Mouse (Mus musculus) frontal cortex, adult 2 months (tissue): Measurements from ENCODE around the gene Gm45213. TPM values are rescaled to one million over a fixed set of nuclear protein-coding genes. Genes with fewer than 3 reads are reported as not detected.

ENCODE experiments used
- DNase-seq, 2 experiments: peaks; one replicate each; pipeline ENCODE4 v3.0.0; 2022; ENCODE audit warnings: low spot score in 1 of 2; ENCODE audit errors: extremely low spot score in 1 of 2
- polyA plus RNA-seq: library from polyadenylated mRNA; depleted of rRNA; stranded (reverse); fragments of >200 nt; gene quantifications from 2 replicates; pipeline ENCODE4 v1.2.3, GENCODE M21; 2012

Gene Gm45213
- polyA plus RNA-seq, 1 experiment, result not detected

DNA sequence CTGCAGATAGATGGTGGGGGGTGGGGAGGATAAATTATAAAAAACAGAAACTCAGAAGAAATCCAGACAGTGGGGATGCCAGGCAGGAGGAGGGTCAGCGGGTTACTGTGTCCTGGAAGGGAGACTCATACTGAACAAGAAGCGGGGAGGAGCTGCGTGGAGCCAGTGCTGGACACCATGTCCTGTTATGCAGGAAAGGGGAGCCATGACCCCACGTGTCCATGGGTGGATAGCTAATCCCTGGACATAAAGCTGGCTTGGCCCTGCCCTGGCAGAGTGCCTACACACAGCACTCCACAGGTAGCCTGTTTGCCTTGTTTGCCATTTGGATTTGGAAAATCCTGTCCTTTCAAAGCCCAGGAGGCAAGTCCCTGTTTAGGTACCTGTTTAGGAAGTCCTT is 4.6 kb downstream of the Gm45213 start:
- no peak for DNase-seq

DNA sequence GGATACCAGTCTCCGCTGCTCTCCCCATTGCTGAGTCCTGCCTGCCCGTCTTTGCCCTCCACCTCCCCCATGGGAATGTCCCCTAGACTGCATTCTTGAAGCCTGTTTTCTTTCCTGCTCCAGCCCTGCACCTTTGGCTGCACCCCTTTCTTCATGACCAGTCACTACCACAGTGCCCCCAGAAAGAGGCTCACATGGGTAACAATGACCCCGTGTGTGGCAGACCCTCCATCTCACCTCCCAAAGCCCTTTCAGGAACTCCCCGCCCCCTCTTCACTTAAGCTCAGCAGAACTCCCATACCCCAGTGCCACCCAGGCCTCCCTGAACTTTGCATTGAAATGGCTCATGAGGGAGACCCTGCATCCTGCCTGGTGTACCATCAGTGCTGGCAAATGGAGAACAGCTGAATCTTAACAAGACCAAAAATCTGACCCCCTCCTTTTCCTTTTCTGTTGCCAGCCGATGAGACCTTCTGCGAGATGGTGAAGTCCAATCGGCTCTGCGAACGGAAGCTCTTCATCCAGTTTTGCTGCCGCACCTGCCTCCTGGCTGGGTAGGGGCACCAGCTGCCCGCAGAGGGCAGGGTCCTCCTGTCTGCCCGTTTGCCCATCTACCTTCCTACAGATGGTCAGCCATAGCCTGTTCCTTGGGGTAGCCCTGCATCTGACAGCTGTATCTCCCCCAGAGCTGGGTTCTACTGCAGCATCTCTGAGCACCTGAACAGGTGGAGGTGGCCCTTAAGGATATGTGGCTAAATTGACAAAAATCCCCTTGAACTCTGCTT is 5.2 kb downstream of the Gm45213 start:
- DNase-seq, result no peak

DNA sequence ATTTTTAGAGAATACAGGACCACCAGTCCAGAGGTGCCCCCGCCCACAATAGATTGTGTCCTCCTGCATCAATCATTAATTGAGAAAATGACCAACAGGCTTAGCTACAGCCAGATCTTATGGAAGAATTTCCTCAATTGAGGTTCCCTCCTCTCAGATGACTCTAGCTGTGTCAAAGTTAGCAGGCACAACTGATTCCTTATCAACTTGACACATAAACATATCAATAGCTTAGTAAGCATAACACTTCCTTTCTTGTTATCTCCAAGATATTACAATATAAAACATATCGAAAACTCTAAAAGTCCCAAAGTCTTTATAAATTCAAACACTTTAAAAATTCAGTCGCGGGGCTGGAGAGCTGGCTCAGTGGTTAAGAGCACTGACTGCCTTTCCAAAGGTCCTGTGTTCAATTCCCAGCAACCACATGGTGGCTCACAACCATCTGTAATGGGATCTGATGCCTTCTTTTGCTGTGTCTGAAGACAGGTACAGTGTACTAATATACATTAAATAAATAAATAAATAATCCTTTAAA is 10.6 kb downstream of the Gm45213 start:
- no peak for DNase-seq

DNA sequence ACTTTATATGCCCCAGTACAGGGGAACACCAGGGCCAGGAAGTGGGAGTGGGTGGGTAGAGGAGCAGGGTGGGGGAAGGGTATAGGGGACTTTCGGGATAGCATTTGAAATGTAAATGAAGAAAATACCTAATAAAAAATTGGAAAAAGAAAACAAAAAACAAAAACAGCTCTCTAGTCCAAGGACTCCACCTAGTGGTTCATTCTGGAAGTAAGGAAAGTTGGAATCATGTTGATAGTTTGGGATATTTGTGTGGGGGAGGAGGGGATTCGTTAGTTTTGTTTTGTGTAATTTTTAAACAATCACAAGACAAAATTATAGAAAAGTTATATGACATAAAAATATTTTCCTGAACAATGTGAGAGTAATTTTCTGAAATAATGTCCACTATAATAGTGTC is 12.0 kb downstream of the Gm45213 start:
- peak in 1 of 2 experiments; percentile 54 for DNase-seq

DNA sequence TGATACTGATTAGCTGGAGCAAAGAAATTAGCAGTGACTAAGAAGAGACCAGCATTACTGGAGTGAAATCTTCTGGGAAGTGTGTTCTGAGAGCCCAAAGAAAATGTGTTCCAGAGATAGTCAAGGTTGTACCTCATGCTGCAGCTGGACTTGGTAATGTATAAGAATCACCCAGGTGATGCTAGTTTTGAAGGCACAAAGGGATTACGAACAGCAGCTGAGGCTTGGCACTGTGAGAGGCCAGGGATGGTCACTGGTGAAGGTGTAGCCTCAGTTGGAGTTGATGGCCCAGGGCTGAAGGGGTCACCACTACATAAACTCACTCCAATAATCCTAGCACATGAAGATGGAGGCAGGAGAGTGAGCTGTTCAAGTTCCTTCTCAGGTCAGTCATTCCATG is 15.3 kb downstream of the Gm45213 start, which contains the start of gene Snrpa1:
TSS of gene Snrpa1 (plus strand) at position 301 of the 400 bp plus-strand sequence.
- no peak for DNase-seq

DNA sequence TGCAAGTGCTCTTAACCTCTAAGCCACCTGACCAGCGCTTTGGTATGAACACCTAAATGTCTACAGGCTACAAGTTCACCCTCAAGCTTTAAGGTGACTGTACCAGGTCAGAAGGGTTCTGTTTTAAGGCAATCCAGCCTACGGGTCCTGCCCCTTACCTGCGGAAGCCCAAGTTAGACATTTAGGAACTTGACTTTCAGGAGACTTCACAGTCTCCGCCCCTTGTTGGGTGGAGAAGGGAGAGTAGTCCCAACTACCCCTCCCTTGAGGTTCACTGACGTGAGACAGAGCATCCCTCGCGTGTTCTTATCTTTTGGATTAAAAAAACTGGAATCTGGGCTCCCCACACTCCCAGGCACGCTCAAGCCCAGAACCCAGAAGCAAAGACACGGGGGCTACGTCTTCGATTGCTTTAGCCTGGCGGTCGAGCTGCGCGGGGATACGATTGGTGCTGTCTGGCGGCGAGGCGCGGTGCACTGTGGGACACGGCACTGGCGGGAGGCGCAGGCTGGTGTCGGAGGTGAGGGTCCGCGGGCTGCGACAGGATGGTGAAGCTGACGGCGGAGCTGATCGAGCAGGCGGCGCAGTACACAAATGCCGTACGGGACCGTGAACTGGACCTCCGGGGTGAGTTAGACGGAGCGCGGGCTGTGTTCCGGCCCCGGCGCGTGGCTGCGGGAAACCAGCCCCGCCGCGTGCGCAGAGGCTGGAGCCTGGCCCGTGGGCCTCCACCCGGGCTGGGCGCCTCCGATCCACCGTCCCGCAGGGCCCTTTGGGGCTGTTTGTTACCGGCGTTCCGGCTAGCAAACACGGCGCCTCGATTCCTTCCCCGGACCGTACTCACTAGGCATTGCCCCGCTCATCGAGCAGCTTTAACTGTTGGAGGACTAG is 16.9 kb downstream of the Gm45213 start:
- DNase-seq, result peak; percentile 68 to 87

DNA sequence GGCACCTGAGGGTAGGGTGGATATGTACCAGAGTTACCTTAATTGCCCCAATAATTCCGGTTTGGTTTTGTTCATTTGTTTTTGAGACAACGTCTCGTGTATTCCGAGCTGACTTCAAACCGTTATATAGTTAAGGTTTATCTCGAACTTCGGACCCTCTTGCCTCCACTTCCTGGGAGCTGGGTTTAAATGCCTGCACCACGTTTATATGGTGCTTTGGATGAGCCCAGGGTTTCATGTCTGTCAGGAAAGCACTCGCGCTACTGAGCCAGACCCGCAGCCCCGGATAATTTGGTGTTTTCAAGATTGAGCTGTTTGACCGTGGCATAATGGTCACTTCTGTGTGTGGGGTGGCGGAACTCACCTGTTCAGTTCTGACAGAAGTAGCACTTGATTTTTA is 17.7 kb downstream of the Gm45213 start:
- DNase-seq, result no peak

DNA sequence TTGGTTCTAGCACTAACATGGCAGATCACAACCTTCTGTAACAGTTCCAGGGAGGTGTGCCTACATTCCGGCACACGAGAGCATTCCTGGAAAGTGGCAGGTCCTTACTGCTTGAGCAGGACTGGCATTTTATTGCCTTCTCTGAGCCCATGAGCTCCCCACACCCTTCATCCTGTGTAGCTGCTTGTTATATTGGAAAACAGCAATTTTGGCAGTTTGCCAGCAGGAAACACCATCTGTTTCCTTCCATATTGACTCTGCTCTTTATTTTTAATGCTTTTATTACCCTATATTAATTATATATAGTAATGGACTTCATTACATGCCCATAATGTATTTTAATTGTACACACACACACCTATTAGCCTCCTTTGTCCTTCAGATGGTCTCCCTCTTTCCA is 33.0 kb downstream of the Gm45213 start:
- DNase-seq, result no peak

DNA sequence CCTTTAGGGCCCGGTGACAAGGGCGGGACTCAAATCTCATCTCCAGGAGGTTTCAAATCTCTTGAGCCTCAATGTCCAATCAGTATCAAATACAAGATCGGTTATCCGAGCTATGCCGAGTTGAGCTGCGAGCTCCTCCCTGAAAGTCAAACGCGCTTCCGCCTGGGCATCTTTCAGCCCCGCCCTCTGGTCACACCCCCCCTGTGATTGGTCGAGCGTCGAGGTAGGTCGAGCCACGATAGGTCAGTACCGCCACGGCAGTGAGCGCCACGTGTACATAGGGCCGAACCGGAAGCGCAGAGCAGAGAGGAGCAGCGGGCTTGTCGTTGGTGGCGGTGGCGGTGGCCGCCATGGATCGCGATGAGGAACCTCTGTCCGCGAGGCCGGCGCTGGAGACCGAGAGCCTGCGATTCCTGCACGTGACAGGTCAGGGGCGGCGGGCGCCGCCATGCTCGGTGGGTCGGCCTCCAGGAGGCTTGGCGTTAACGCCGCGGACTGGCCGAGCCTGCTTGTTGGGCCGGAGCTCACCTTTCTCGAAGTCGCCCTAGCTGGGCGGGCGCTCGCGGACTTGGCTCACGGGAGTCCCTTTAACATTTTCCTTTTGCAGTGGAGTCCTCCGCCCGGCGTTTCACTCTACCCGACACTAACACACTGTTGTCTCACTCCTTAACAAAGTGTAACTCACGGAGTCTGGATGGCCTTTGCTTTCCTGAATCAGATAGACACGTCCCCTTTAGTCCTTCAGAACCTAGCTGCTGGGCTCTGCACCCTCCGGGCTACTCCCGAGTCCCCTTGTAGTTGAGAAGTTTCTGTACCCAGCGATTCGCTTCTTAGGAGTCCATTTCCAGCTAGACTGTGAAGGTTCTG is 36.2 kb downstream of the Gm45213 start, which contains the start of gene Selenos:
TSS of gene Selenos (plus strand) at position 286 of the 867 bp plus-strand sequence.
- DNase-seq, result peak; percentile 95 to 97

DNA sequence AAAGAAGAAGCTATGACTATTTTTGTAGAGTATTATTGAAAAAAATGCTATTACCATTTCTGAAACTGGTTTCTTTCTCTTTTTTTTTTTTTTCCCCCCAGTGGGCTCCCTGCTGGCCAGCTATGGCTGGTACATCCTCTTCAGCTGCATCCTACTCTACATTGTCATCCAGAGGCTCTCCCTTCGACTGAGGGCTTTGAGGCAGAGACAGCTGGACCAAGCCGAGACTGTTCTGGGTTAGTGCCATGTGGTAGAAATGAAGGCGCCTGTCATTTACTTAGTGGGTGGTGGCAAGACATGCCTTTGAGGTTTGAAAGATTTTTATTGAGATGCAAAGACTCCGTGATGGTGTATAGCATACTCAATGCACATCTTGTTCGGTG is 36.8 kb downstream of the Gm45213 start:
- no peak for DNase-seq

DNA sequence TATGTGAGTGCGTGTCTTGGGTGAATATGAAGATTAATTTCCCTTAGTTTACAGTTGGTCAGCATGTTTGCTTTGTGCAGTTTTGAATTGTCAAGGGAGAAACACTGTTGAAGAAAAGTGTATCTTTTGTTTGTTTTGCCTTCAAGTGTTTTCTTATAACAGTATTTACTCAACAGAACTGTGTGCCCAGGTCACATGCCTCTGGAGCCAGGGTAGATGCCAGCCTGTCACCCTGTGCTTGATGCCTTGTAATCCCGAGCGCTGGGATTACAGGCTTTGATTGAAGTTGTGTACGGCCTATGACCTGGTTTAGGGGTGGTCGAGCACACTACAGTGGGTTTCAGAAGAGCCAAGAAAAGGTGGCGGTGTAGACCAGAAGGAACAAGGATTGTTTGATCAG is 40.4 kb downstream of the Gm45213 start:
- no peak for DNase-seq

DNA sequence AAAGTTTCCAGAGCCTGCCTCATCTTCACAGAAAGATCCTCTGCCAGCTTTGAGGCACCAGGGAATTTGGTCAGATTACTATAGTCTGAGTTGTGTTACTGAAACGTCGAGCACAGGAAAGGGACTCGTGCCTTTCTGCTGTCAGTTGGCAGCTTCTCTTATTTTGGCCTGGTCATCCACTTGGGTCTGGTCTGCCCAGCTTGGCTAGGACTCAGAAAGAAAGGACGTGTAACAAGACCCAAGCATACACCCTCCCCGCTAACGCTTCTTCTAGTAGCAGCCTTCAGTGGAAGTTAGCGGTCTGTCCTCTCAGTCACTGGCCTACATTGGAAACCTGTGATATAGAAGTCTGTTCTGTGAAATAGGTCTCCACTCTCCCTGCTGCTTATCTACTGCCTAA is 41.1 kb downstream of the Gm45213 start:
- DNase-seq, result no peak

DNA sequence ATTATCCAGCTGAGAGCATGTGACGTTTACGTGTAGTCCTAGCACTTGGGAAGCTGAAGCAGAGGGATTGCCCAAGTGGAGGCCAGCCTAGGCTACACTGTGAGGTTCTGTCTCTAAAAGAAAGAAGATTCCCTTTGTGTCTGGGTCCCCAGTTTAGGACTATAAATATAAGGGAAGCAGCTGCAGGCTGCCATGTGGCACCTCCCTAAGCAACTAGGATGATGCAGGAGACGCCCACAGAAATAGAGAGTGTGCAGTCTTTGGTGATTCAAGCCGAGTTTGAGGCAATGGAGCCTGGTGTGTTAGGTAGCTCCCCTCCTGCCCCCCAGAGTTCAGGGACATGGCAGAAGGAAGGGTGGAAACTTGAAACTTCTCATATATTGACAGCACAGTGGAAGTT is 44.2 kb downstream of the Gm45213 start:
- DNase-seq, result peak; percentile 59 to 71

DNA sequence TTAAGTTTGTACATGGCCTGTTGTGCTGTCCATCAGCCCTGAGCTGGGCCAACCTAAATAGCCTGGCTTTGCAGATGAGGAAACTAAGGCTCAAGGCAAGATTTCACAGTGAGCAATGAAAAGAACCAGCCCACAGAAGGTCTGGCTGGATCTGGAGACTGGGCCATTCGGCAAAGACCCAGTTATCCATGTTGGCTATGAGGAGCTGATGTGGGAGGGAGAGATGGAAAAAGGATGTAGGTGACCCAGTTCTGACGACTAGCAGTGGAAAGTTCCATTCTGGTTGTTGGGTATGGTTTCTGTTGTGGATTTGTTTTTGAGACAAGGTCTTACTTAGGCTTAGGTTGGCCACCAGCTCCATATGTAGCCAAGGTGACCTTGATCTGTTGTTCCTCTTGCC is 44.7 kb downstream of the Gm45213 start:
- peak in 1 of 2 experiments; percentile 43 for DNase-seq

DNA sequence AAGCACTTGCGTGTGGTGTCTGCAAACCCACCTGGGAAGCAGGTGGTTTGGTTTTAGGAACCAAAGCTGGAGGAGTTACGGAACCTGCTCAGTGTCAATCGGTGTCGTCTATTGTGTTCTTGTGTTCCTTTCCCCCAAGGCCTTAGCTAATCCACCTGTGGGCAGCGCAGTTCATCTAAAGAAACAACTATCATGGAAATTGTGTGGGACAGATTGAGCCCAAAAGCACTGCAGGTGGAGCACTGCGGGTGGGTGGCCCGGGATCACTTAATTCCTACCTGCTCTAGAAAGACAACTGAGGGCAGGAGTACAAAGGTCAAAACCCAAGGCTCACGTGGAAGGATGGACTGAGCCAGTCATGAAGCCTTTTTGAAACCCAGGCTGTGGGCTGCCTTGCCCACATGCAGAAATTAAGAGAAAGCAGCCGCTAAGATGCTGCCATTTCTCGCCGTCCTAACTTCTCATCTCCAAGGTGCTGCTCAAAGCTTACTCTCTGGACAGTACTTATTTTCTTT is 47.3 kb downstream of the Gm45213 start:
- DNase-seq, result no peak

DNA sequence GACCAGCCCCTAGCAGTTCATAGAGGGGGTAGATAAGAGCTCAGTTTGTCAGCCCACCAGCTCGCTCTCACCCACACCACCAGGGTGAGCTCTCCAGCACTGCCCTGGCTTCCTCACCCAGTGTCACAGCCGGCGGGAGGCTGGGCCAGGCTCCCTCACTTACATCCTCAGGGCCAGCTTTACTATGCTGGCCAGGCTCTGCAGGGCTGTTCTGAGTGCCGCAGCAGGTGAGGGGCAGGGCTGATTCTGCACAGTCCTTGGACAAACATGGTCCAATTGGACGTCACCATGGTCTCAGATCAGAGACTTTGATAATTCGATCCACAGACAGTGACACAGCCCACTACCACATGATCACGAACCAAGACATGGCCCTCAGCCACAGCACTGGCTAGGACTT is 48.2 kb downstream of the Gm45213 start:
- no peak for DNase-seq

DNA sequence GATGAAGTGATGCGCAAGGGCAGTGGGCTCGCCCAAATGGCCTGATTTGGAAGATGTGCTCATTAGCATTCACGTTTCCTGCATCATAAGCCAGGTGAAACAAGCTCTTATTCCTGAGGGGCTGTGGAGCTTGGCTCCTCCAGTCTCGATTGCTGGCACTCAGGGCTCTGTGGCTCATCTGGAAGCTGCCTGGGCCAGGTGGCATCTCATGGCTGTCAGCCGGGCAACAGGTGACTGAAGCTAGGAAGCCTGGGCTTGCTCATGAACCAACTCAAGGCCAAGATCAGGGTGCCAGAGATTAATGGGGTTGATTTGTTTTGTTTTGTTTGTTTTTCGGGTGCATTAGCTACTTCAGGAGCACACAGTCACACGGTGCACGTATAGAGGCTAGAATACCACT is 49.3 kb downstream of the Gm45213 start:
- DNase-seq, result no peak

DNA sequence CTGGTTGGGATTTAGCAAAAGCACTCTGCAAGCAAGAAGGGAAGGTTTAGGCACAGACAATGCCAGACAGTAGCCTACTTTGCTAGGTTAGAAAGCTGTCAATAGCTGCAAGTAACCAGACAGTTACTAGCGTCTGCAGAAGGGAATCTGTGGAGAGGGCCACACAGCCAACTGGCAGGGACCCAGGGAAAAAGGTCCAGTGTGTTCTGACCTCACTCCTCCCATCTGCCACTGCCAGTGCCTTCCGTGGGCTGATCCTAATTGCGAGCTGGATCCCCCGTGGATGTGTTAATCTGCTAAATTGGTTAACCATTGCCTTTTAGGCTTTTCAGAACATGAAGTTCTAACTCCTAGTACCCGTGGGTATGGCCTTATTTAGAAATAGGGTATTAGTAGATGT is 50.7 kb downstream of the Gm45213 start:
- DNase-seq, result no peak

DNA sequence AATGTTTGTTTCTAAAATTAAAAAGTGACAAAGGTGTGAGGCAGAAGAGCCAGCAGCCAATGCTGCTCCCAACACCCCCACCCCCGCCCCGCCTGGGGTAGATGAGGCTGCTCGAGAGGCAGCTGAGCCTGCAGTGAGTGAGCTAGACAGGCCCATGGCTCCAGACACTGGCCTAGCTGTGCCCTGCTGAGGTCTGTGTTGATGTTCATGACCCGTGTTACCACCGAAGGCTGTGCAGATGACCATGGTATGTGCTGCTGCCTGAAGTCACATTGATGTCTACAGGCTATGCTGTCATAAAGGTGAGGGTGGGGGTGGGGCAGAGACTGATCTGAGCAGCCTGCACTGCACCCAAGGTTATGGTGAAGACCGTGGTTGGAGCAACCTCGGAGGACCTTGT is 55.4 kb downstream of the Gm45213 start:
- DNase-seq, result no peak

DNA sequence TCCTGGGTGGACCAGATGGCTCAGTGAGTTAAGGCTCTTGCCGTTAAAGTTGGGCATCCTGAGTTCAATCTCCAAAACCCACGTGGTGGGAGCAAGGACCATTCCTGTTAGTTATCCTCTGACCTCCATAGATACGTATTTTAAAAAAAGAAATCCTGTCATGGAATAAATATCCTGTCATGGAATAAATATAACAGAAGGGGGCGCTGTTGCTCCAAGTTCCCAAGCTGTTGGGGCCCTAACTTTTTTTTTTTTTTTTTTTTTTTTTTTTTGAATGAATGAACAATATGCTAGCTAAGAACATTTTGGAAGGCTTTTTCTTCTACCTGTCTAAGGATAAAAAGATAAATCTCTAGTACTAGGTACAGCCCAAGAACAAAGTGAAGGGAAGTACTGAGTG is 58.5 kb downstream of the Gm45213 start:
- DNase-seq, result peak in 1 of 2 experiments; percentile 78
